Mouse (Mus musculus): ENCODE results near the gene Cdkn2a.

Gene Cdkn2a

DNA sequence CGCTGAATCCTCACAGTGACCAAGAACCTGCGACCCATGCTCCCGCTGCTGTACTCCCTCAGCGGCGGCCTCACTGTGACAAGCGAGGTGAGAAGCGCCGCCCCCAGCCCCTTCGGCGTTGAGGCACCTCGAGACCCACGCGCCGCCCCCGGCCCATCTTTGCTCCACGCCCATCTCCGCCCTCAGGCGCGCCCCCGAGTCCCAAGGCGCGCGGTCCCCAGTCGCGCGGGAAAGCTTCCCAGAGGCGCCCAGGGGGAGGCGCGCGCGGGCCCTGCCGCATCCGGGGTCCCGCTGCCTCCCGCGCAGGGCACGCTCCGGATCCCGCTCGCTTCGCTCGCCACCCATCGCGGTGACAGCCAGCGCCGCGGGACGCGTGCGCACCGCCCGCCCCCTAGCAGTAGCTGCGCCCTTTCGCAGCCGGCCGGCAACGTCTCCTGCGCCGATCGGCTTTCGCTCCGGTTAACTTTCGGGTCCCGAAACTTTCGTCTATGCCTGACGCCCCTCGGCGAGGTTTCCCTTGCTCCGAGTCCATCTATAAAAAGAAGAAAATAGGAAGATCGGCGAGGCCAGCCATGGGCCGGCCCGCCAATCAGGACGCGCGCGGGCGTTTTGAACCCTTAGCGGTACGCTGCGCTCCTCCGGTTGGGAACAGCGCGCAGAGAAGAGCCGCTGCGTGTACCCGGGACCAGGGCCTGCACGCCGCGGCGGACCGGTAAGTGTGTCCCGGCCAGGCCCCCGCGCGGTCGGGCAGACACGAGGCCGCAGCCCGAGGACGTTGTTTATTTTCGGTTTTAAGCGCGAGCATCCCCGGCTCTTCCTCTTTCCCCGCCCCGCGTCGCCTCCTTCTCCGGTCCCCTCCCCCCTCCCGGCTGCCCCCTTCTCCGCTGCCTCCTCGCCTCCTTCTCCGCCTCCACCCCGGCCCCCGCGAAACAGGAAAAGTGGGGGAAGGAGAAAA lies at the start of gene Cdkn2a:
Gene Cdkn2a, minus strand, starts transcription at position 168 of the 955 bp plus-strand sequence.
- peak; percentile 12 to 16 for DNase-seq

DNA sequence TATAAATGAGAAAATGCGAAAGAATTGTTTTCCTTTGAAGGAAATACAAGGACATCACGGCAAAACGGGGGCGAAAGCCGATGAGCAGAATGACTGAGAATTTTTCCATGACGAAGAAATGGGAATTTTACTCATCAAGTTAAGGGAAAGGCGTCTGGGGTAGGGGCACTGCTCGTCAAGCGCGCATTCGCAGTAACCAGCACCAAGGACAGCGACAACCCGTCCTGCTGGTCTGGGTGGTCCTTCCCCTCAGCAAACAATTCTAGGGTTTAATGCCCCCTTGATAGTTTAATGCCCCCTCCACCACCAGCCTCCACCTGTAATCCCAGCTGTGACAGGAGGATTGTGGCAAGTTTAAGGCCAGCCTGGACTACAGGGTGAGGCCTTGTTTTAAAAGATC lies 19.0 kb upstream of the Cdkn2a start:
- DNase-seq: no peak

DNA sequence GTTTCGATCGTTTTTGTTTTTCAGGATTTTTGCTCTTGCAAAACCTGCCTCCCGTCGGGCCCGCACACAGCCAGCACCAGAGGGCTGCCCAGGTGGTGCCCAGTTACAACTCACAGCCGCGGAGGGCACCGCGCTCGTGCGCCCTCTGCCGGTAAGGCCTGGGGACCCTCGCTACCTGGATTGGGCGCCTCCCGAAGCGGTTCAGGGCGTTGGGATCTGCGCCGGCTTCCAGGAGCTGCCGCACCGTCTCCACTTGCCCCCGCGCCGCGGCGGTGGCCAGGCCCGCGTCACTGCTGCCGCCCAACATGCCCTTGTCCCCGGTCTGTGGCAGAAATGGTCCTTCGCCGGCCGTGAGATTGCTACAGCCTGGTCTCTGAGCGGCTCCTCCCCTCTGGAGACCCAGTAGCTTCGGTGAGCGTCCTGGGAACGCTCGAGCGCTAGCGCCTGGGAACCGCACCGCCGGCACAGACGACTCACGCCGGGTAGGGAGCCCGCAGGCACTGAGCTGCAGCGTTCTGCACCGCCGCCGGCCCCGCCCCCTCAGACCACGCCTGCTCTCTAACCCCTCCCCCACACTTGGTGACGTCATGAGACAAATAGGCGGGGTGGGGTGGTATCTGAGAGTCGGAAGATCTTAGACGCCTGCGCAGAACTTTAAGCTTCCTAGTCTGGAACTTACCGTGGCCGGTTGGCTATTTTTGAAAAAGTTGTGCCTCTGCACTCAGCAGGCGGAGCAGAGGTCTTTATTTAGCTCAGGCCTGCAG lies 16.2 kb upstream of the Cdkn2a start, which contains the start of gene Cdkn2b:
Gene Cdkn2b, minus strand, starts transcription at position 549 of the 764 bp plus-strand sequence.
- DNase-seq: peak; percentile 59 to 61

DNA sequence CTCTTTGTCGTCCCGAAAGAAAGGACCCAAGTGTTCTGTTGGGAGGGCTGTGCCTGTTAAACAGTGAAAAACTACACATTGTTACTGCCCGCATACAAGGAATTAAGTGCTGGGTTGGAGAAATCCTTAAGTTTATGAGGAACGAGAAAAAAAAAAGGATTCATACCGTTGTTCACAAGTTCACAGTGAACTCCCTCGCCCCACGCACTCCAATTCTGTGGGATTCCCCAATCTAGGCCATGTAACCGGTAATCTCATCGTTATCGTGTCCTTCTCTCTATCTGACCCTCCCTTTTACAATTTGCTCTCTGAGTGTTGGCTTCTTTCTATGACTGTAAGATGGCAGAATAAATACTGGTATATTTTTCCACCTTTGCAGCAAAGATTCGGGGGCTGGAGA lies 15.5 kb upstream of the Cdkn2a start:
- no peak for DNase-seq

DNA sequence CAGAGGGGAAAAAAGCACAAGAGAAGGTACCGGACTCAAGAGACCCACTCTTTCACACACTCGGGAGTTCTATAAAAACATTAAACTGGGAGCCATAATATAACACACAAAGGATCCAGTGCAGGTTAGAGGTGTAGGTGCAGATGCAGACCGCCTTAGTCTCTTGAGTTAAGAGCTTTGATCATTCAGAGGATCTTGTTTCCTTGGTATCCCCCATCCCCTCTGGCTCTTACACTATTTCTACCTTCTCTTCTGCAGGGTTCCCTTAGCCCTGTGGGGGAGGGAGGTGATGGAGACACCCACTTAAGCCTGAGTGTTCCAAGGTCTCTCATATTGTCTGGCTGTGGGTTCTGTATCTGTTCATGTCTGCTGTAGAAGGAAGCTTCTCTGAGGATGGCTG lies 13.5 kb upstream of the Cdkn2a start:
- DNase-seq: no peak

DNA sequence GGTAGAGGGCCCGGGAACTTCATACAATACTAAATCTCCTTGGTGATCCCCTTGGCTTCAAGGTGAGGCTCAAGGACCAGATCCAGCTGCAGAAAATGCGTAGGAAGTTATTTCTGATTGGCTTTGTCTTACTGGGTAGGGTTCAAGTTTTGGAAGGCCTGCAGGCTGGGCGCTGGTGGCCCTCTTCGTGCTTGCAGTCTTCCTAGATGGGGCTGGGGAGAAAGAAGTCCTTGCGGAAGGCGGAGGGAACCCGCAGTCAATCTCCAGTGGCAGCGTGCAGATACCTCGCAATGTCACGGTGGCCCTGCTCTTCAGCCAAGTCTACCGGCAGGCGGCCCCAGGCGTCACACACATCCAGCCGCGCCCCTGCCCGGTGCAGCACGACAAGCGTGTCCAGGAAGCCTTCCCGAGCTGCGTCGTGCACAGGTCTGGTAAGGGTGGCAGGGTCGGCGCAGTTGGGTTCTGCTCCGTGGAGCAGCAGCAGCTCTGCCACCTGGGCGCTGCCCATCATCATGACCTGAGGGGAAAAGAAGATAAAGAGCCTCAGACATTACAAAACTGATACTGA lies 12.4 kb upstream of the Cdkn2a start:
- no peak for DNase-seq

DNA sequence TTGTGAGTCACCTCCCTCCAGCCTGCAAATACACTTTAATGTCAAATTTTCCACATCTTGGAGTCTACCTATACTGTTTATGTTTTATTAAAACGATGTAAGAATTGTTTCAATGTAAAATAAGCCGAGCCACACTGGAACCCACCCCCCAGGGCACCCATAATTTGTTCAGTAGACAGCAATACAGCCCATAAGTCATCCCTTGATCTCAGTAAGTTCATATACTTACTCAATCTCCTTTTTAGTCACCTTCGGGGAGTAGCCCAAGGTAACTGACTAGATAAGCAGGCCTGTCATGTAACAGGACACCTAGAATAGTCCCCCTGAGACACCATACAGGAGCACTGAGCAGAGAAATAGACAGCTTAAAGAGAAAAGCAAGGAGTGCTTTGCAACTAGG lies 11.2 kb upstream of the Cdkn2a start:
- DNase-seq: no peak

DNA sequence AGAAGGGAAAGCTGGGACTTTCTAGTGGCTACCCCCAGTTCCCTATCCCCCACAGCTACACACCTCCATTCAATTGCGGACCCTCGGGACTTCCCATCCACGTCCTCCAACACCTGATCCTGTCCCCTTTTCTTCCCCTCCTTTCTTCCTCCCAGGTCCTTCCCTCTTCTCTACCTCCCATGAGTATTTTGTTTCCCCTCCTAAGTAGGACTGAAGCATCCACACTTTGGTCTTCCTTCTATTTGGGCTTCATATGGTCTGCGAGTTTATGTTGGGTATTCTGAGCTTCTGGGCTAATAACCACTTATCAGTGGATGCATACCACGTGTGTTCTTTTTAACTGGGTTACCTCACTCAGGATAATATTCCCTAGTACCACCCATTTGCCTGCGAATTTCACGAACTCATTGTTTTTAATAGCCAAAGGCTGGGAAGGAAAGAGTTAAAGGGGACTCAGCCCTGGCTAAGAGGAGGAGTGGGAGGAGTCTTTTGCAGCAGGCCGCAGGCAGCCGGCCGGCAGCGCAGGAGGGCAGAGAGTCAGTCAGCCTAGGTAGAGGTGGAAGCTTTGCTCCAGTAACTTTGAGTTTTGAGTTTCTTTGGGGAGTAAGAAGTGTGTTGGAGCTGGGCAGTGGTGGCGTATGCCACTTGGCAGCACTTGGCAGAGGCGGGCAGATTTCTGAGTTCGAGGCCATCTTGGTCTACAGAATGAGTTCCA lies 9.0 kb upstream of the Cdkn2a start:
- no peak for DNase-seq

DNA sequence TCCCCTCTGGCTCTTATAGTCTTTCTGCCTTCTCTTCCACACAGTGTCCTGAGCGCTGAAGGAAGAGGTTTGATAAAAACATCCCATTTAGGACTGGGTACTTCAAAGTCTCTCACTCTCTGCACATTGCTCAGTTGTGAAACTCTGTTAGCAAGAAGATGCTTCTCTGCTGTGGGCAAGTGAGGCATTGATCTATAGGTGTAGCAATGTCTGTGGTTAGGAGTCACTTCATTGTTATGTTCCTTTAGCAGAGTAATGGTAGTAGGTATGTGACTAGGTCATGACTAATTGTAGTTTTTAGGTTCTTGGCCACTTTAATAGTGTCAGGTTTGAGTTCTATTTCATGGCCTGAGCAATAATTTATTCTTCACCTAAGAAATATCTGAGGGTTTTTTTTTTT lies 7.7 kb upstream of the Cdkn2a start:
- DNase-seq: no peak

DNA sequence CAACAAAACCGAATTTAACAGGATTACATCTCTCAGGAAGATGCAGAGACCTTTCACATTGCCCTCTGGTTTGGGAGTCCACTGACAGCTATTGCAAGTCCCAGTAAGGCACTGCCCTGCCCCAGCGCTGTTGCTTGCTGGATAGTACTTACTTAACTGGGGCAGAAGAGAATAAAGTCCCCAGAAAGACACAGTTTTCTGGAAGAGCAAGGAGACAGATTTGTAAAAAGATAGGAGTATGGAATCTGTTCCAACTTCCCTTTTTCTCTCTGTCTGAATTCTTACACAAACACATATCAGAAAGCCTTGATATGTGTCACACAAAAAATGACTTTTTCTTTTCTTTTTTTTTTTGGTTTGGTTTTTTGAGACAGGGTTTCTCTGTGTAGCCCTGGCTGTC lies 5.3 kb upstream of the Cdkn2a start:
- no peak for DNase-seq

DNA sequence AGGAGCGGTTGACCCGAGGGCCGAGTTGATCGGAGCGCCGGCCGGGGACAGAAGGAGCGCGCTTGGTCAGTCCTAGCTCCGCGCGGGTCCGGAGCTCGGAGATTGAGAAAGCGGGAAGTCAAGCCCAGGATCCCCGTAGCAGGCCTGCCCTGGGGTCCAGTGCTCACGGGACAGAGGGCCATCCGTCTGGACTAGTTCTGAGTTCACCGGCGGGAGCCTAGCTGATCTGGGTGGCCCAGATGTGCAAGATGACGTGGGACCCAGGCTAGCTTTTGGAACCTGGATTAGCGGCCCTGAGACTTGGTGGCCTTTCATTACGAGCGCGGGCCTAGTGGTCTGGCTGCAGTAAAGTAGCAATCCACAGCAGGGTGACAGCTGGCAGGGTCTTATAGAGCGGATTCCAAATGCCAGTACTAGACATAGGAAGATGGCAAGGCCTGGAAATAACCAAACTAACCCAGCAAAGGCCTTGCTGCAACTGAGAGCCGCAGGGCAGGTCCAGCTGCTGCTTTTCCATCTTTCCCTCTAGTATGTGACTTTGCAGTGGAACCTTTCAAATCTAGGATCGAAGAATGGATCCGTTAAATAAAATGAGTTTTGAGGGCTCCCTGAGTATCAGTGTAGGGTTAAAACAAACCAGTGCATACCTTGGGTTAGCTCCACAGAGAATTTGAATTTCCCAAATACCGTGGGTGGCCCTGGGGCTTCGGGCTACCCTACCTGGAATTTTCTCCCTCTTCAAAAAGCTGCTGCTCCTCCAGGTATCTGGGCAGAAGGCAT lies 1.2 kb upstream of the Cdkn2a start:
- DNase-seq: no peak

DNA sequence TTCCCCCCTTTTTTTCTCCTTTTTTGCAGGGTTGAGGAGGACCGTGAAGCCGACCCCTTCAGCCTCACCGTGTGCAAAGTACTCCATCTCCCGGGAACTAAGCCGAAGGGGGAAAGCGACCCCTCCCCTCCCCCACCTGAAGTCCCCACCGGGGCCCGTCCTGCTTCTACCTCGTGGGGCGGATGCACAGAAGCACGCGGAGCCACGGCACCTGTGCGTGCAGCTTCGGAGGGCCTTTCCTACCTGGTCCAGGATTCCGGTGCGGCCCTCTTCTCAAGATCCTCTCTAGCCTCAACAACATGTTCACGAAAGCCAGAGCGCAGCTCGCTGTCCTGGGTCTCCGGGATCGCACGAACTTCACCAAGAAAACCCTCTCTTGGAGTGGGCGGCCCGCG lies 365 bp downstream of the Cdkn2a start:
- no peak for DNase-seq

DNA sequence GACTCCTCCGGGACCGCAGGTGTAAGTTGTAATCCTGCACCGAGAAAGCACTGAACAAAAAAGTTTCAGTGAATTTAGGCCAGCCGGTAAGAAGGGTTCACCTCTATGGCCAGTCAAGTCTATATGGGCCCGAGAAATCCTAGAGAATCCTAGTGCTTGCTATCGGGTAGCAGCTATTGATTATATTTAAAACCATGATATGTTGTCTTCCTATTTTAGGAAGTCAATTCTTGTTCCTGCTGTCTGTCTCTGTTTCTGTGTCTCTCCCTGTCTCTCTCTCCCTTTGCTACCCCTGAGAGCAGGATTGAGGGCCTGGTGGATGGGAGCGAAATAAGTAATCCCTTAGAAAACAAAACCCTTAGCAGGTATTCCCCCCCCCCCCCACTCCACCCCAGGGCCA lies 937 bp downstream of the Cdkn2a start:
- DNase-seq: no peak

DNA sequence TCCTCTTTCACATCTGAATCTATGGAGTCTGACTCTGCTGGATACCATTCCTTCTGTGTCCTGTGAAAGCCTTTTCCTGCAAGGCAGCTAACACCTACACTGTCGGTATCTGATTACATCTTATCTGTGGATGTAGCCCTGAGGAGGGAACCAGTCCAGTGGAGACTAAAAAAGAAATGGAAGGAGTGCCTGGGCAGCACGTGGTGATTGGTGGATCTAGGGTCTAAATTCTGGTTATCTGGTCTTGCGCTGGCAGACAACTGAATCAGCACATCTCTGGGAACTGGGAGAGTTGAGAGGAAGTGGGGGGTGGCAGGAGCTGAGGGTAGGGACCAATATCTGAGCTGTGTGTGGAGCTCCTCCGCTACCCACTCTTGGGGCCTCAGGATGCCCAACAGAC lies 5.4 kb downstream of the Cdkn2a start:
- no peak for DNase-seq

DNA sequence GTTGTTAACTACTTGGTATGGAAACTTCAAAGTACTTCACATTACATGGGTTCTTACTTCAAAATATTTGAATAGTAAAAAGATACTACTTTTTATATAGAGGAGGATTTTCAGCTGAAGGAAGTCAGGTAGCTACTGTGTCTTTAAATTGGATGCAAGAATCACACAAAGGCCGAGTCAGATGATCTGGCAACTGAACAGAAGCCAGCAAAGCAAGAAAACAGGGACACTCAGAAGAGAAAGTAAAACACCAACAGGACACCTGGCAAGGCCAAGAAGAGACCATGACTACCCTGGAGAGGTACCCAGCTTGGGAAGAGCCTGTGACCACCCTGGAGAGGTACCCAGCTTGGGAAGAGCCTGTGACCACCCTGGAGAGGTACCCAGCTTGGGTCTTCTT lies 7.9 kb downstream of the Cdkn2a start:
- no peak for DNase-seq

DNA sequence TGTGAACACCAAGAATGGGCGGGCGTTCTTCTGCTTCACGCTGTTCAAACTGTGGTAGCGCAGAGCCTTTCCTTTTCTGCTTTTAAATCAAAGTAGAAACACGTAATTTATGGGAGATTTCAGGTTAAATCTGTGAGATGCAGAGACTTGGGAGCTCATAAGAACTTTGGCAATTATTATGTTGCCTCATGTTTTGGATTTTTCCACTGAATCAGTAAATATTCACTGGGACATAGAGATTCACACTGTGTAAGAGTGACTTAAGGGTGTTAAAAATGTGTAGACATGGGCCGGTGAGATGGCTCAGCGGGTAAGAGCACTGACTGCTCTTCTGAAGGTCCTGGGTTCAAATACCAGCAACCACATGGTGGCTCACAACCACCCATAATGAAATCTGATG lies 8.8 kb downstream of the Cdkn2a start:
- DNase-seq: no peak

DNA sequence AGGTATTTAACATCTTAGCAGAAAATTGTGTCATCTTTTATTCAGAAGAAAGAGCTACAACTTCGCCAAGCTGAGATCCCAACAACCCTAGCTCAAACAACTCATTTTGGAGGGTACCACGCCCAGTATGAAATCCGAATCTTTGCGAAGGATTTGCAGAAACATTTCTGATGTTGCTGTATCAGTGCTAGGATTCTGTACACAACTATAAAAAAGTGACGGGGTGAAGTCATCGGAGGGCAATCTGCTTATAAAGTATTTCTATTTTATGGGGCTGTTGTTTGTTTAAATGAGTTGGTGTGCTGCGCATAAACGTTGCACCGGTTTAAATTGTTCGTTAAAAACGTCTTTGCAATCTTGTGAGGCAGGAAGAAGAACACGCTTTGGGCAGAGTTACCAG lies 11.8 kb downstream of the Cdkn2a start:
- DNase-seq: no peak

DNA sequence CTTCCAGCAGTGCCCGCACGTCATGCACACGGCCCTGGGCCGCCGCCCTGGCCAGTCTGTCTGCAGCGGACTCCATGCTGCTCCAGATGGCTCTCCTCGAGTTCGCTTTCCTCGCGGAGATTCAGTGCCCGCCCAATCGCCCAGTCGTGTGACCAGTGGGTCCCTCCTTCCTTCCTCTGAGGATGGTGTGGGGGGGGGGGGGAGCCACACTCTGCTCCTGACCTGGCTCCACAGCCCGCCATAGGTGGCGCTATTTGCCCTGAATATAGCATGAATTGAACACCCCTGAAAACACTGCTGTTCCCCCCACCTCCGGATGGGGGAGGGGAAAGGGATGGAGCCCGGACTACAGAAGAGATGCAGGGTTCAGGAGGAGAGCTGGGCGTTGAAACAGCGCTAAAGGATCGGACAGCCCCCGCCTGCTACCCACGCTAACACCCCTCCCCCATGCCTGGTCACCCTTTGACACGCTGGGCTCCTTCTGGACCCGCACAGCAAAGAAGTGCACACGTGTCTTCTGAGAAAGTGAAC lies 12.4 kb downstream of the Cdkn2a start:
- DNase-seq: no peak

DNA sequence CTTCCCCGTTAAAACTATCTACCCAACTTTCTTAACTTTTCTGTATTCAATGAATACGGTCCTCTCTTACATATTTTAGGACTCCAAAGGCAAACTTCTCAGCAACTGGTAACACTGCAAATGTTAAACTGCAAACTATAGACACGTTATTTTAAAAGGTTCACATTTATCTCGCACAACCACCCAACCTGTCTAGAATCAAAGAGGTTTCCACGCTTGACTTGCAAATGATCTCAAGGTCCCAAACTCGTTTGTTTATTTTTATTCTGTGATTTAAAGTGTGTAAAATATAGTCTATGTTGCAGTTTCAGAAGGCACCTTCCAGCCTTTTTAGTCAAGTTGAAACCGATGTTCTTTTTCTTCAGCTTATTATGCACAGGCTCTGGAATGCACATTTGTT lies 13.2 kb downstream of the Cdkn2a start:
- no peak for DNase-seq

DNA sequence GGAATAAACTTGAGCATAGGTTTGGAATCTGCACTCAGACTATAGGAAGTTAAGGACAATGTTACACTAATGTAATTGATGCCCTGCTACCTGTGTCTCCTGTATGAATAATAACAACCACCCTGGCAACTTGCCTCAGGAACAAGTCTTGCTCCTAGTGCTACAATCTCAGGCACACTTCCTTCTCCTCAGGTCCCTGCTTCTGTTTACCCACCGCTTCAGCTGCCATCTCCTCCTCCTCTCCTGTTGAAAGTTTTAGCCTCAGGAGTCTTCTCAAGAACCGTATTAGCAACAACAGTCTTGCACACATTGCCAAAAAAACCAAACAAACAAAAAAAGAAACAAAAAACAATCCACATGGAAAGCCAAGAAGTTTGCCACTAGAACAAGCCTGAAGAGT lies 14.8 kb downstream of the Cdkn2a start:
- DNase-seq: no peak

DNA sequence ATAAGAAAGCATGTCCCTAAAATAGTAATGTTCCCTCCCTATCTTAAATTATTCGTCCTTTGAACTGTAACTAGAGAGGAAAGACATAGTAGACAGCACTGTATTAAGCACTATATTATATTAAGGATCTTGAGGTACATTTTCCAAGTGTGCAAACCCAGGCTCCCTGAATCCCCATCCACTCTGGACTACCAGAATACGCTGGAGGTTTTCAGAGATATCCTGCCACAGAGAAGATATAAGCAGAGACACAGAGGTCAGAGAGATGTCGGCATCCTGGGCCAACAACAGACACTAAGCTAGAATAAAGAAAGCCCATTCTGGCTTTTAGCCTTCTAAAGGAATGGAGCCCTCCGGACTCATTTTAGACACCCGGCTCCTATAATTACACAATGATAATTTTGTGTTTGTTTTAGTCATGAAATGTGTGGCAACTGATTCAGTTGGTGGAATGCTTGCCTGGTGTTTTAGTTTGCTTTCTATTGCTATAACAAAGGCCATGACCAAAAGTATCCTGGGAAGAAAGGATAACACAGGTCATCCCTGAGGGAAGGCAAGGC lies 17.0 kb downstream of the Cdkn2a start:
- no peak for DNase-seq

Data from thymus, adult 18-20 months (tissue).